Mouse (Mus musculus) CD4-positive, CD25-positive, alpha-beta regulatory T cell, adult 2 months (primary cell): Measurements from ENCODE around the gene Rab1b.
A peak's percentile ranks its signal among the peaks of the same experiment; 100 is the strongest.
"Not testable (repeated sequence)": the region's sequence is repeated elsewhere in the genome, so short reads cannot be mapped to it uniquely, and the experiment has no call there.

Experiments used
- DNase-seq: peaks from one replicate; pipeline ENCODE4 v3.0.0-alpha.2; 2012; ENCODE audit warnings: low read depth, low spot score

The Rab1b gene

DNA sequence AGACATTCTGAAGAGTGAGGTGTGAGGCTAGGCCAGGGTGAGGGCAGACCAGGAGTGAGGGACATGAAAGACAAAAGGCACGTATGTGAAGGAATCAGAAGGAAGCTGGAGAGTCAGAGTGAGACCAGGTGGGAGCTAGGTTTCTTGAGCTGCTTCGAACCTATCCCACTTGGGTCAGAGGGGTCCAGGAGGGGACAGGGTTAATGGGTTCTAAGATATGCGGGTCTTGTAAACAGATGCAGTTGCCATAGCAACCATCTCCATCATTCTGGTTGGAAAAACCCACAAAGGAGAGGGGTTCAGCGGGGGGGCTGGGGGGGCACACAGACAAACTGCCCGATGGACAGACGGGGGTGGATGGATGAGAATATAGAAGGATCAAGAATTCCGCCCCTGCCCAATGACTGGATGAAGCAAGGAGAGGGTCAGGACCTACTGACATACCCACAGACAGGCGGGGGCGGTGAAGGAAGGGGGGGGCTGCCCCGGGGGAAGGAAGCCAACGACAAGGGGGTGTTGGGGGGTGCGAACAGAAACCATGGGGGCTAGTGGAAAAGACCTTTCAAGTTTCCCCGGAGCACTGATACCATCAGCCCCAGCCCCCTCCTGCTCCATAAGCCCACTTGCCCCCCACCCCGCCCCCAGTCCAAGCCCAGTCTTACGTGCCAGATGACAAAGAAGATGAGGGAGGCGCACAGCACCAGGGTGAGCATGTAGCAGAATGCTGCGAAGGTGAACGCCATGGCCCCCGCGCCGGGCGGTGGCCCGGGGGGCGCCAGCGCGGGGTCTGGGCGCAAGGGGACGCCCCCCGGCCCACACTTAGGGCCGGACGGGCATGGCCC lies 9.1 kb downstream of the Rab1b start:
- no peak for DNase-seq

DNA sequence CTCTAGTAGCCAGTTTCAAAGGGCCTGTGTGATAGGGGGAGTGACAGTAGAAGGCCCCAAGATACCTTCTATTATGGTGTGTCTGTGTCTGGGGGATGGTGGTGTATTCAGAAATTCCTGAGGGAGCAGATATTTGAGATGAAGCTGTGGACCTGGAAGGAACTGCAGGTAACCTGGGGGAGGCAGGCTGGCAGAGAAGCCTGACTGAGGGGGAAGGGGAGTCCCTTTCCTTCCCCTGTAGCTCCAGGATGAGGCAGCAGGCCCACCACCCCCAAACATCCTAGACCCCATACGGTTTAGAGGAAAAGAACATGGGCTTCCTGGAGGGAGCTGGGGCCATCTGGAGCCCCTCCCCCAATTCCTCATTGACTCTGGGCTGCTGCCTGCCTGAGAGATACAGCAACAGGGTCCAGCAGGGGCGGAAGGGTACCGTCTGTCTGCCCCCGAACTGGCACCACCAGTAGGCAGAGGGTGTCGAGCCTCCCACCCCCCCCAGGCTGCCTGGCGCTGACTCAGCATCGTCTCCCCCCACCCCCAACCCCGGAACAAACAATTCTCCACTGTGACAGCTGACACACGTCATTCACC lies 10.9 kb downstream of the Rab1b start:
- peak; percentile 48 for DNase-seq

- no peak for DNase-seq
Measured at GRCm38 (mm10) chr19:5094746-5095417, 12.0 kb downstream of the Rab1b start.

- DNase-seq = peak; percentile 91
Measured at GRCm38 (mm10) chr19:5094243-5094632, 12.6 kb downstream of the Rab1b start.

DNA sequence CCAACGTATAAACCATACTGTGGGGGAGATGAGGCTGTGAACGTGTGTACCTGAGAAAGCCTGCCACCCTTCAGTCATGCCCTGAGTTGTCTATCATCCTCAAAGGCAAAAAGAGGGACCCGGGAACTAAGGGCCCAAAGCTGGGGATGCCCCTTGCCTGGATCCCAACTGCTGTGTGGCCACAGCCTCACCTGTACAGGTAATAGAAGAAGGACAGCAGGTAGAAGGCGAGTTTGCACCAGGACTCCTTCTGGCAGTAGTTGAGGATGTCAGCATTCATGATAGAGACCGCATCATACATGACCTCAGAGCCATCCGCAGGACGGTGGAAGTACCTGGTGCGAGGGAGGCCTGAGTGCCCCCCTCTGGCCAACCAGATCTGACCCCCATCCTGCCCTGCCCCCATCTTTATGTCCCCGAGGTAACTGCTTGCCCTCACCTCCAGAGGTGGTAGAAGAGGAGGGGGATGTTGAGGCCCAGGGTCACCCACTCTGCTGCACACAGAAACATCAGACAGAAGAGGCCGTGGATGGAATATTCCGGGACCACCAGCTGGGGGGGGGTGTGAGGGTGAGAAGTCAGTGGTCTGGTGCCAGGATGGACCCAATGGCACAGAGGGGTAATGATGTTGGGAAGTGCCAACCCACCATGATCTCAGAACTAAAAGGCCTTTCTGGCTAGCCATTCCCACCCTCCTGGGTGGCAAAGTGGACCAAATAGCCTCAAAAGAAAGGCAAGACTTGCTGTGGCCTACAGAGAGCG lies 13.2 kb downstream of the Rab1b start:
- DNase-seq = no peak

- no peak for DNase-seq
Measured at GRCm38 (mm10) chr19:5092083-5092482, 14.8 kb downstream of the Rab1b start.

DNA sequence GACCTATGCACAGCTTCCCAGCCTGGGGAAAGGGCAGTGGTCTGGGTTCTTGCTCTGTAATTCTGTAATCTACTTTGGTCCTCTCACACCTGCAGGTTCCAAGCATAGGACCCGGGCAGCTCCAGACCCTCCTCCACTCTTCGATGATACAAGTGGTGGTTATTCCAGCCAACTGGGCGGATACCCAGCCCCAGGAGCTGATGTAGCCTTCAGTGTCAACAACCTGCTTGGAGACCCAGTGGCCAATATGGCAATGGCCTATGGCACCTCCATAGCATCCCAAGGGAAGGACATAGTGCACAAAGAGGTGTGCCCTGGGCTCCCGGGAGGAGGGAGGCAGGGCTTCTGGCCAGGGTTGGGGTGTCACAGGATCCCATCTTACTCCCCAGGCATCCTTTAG lies 17.5 kb downstream of the Rab1b start:
- DNase-seq = no peak

DNA sequence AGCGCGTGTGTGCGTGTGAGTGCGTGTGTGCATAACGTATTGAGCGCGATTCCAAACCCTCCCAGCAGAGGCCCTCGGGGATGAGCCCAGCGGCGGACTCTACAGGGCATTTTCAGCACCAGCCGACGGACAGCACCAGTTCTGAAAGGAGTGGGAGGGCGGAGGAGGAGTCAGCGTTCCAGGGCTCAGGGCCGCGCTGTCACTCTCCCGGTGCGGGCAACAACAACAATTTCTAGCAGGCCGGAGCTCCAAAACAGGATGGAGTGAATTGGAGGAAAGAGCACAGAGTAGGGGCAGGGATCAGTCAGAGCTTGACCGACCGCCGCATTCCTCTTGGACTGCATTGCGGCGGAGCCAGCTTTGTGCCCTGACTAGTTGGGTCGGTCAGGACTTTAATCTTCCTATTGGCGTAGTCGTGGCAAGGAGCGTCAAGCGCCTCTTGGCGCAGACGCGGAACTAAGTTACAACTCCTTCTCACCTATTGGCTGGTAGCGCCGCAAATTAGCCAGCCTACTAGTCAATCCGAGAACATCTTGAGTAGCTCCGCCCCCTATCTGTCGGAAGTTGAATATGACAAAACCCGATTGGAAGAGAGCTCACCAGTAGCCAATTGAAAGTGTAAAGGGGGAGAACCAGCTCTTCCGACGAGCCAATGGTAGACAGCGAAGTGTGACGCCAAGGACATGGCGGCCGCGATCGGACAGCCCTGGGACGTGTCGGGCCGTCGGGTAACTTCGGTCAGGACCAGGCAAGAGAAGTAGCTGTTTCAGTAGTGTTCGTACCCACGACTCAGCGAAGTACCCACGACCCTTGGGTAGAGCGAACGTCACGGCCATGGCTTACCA lies 18.8 kb downstream of the Rab1b start, which contains the start of gene Yif1a:
Yif1a (plus strand) TSS at position 655 of the 845 bp plus-strand sequence.
- DNase-seq = peak; percentile 98

DNA sequence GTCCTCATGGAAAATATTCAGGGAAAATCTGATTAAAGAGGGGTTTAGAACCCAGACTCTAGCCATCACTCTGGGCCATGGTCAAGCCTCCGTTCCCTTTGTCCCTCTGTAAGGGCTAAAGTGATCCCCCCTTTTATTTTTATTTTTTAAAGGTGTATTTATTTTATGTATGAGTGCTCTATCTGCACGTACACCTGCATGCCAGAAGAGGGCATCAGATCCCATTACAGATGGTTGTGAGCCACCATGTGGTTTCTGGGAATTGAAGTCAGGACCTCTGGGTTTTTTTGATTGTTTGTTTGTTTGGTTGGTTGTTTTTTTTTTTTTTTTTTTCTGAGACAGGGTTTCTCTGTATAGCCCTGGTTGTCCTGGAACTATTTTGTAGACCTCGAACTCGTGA lies 20.3 kb downstream of the Rab1b start:
- DNase-seq = not testable (repeated sequence)

DNA sequence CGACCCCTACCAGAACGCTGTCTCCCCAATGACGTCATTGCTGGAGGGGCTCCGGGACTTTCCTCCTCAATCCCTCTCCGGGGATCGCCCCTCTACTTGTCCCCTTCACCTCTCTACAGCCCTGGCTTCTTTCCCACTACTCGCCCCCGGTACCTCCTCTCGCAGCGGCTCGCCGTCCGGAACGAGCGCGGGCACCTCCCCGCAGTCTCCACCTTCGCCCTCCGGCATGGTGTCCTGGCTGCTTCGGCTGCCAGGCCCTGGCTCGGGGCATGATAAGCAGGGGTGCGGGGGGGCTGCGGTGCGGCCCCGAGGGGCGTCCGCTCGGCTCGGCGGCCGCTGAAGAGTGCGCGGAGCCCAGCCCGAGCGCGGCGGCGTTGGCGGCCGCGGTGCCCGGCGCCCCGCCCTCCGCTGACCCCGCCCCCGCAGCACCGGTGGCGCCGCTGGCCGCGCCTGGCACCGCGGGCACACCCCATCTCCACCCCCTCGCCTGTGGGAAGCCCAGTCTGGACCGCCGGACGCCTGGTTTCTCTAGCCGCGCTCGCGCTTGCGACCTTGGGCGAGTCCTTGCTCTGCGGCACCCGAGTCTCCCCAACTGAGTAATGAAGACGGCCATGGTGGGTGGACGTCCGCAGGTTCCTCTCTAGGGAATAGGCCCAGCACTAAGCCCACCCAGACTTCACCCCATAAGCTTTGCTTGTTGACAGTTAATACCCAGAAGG lies 21.6 kb downstream of the Rab1b start, which contains the start of gene Tmem151a:
Tmem151a (minus strand) TSS at position 387 of the 719 bp plus-strand sequence.
- DNase-seq = peak; percentile 41

DNA sequence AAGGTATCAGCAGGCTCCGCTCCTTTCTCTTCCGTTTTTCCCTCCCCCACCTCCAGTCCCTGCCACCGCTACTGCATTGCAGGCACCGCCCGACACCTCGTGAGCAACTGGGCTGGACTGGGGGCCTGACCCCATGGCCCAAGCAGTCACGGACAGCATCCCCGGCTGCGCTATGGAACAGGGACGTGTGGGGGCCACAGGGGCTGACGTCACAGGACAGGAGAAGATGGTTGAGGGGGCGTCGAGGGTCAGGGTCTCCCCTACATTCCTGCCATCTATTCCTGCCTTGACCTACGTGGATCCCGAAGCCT lies 22.1 kb downstream of the Rab1b start:
- no peak for DNase-seq

DNA sequence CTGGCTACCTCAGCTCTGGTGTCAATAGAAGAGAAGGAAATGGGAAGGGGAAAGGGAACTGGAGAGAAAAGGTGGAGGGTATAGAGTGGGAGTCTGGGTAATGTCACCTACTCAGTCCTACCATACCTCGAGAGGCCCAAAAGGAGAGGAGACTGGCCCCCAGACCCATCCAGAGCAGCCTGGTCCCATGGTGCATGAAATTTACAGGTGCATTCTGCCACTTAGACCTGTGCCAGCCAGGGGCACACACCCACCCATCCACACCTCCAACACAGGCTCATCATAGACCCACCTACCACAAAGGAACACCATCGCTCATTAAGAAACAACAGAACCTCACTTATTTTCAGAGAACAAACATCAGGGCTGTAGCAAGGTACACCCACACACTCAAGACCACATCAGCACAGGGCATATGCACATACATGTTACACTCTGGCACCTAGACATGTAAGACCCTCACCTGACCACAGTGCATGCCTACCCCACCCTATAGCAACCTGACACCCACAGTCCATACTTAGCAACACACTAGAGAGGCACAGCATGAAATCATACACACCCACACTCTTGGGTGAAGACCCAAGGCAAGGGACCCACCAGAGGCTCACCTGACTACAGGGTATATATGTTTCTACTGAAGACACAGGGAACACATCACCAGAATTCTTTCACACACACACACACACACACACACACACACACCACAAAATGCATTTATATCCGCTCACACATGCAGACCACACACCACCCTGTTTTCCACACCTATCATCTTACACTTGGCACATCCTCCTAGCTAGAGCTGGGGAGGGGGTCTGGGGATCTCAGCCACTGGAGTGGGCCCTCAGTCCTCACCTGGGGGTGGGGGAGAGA lies 22.7 kb downstream of the Rab1b start:
- no peak for DNase-seq

- no peak for DNase-seq
Measured at GRCm38 (mm10) chr19:5082596-5082995, 24.3 kb downstream of the Rab1b start.

DNA sequence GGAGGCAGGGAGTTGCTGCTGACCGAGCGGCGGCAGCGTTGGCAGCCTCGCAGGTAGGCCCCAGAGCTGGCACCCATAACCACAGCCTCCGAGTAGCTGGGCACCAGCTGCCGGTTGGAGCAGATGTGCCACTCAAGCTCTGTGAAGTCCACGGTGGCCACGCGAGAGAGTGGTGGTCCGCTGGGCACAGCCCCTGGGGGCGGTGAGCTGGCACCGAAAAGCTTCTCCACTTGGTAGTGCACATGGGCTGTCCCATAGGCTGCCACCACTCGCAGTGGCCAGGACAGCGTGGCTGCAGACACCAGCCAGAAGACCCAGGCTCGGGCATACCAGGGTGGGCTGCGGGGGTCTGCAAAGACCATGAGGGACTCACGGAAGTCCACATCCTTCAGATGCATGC lies 24.9 kb downstream of the Rab1b start:
- DNase-seq = no peak

GRCm38 (mm10) chr19:5079279-5079678 lies 27.6 kb downstream of the Rab1b start:
- DNase-seq = no peak

- DNase-seq = no peak
Measured at GRCm38 (mm10) chr19:5073518-5073917, 33.4 kb downstream of the Rab1b start.

- DNase-seq = peak; percentile 83
Measured at GRCm38 (mm10) chr19:5073028-5073427, 33.8 kb downstream of the Rab1b start.

DNA sequence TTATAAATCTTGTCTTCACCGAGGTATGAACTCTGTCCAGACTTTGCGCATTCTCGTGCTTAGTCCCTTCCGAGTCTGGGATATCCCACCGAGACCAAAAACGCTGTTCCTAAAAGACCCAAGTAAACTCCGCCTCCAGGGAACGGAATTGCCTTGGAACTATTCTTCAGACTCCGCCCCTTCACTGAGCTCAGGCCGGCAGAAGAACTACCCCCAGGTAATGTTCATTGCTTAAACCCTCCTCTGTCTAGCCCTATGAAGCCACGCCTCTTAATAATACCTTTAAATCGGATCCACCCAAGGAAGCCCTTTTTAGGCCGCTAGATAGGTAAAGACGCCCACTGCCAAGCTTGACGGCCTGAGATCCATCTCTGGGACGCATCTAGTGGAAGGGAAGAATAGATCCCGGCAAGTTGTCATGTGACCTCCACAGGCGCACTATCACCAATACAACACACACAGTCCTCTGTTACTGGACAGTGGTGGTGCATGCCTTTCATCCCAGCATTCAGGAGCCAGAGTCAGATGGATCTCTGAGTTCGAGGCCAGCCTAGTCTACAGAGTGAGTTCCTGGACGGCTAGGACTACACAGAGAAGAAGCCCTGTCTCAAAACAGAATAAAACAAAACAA lies 34.4 kb downstream of the Rab1b start:
- DNase-seq = peak; percentile 37
